Mouse (Mus musculus) stomach, postnatal 0 days (tissue): Measurements from ENCODE around the gene Cntn2.

ENCODE experiments used
- CTCF ChIP-seq: IDR thresholded peaks from 2 replicates; pipeline ENCODE4 v1.5.1; 2016; ENCODE audit warnings: antibody characterized with exemption, low read depth, mild to moderate bottlenecking, moderate library complexity
- EP300 ChIP-seq: optimal IDR thresholded peaks from 2 replicates; pipeline ENCODE3; 2016; ENCODE audit warnings: antibody characterized with exemption

GRCm38 (mm10) chr1:132511521-132511920 is 31.5 kb downstream of the Cntn2 start:
- TF ChIP-seq CTCF (no peak), EP300 (no peak)
